Mouse (Mus musculus): Measurements from ENCODE around the gene Guk1. TPM values are rescaled to one million over a fixed set of nuclear protein-coding genes. Genes with fewer than 3 reads are reported as not detected.
"Not testable (repeated sequence)": the region's sequence is repeated elsewhere in the genome, so short reads cannot be mapped to it uniquely, and the experiment has no call there.

Guk1 gene
- polyA plus RNA-seq, 1 experiment from 2014 or later, result 54.2 TPM

DNA sequence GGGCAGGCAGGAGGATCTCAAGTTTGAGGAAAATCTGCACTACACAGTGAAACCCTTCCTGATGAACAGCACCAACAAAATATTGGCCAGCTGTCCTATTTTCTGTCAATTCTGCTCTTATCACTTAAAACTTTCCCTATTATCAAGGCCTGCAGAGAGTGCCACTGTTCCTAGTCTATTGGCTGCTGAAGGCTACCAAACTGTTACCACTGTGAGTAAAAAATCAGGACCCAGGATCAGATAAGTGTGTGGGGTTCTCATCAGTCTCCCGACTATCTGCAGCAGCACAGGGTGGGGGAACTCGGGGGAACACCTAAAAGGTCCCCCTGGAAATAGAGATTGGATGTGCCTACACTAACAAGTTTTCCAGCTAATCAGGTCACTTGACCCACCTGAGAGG is 33.2 kb upstream of the Guk1 start:
- Histone ChIP-seq H3K27ac (replicated peaks) (no peak overlapping the region), H3K27me3 (no peaks in the 10 kb centered on the region), H3K36me3 (replicated peaks) (peaks cover 31% of the 10 kb centered on the region), H3K4me3 (replicated peaks) (0 out of 2 replicates have a peak overlapping the region, but pooled peaks have one; percentile 7), H3K4me2 (peak overlapping the region; percentile 86), H3K9ac (0 out of 2 replicates have a peak overlapping the region, but pooled peaks have one; percentile 5), H3K4me1 (replicated peaks) (peaks cover 81% of the 10 kb centered on the region), H3K9me3 (replicated peaks) (no peaks in the 10 kb centered on the region)
- ATAC-seq (ENCODE audit: insufficient read depth), result no peak
- WGBS (ENCODE audit: insufficient replicate concordance), result 4% methylated on average over 2 of the region's 2 CpGs

DNA sequence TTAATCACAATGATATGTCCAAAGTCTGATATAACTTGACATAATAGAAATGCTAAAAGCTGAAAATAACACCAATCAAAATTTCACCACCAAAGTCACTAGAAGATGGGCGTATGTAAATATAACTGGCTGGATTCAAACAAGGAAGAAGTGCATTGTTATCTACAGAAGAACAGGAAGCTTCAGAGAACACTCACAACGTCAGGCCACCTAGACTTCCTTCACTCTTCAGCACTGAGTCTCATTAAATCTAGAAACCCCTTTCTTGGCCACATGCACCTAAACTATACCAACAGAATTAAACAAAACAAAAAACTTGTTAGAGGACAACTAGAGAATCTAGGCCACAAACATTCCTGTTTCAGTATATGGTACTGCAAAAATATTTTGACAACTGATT is 32.5 kb upstream of the Guk1 start:
- H3K4me2 ChIP-seq, result peak overlapping the region; percentile 86; the same call in 1 of the 2 replicates
- H3K9ac ChIP-seq, result no peak overlapping the region
- no peak overlapping the region for H3K4me3 ChIP-seq (replicated peaks)
- H3K27ac ChIP-seq (replicated peaks), result no peak overlapping the region
- H3K27me3 ChIP-seq, result no peaks in the 10 kb centered on the region
- WGBS (ENCODE audit: insufficient replicate concordance), result 14% methylated on average over 2 of the region's 2 CpGs
- no peaks in the 10 kb centered on the region for H3K9me3 ChIP-seq (replicated peaks)
- no peak for ATAC-seq (ENCODE audit: insufficient read depth)
- peaks cover 83% of the 10 kb centered on the region for H3K4me1 ChIP-seq (replicated peaks)
- peaks cover 38% of the 10 kb centered on the region for H3K36me3 ChIP-seq (replicated peaks)

DNA sequence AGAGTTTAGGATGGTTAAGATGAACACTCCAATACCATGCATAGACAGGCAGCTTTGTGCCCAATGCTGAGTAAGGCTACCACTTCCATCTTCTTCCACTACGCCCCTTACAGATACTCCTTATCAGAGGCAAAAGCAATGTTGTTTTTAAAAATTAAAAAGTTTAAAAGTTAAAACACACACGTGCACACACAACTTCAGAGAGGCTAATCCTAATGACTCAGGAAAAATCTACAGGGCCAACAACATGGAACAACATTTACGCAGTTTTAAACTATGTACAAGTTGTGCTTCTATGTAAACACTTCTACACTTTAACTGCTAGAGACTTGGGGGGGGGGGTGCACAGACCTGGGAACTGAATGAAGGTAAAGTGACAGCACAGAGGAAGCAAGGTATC is 32.0 kb upstream of the Guk1 start:
- no peak for ATAC-seq (ENCODE audit: insufficient read depth)
- WGBS (ENCODE audit: insufficient replicate concordance), result 68% methylated on average over 3 of the region's 3 CpGs
- no peaks in the 10 kb centered on the region for H3K27me3 ChIP-seq
- H3K4me2 ChIP-seq, result 0 out of 2 replicates have a peak overlapping the region, but pooled peaks have one; percentile 13
- H3K4me1 ChIP-seq (replicated peaks), result peaks cover 84% of the 10 kb centered on the region
- H3K4me3 ChIP-seq (replicated peaks), result no peak overlapping the region
- no peaks in the 10 kb centered on the region for H3K9me3 ChIP-seq (replicated peaks)
- no peak overlapping the region for H3K27ac ChIP-seq (replicated peaks)
- no peak overlapping the region for H3K9ac ChIP-seq
- H3K36me3 ChIP-seq (replicated peaks), result peaks cover 41% of the 10 kb centered on the region

DNA sequence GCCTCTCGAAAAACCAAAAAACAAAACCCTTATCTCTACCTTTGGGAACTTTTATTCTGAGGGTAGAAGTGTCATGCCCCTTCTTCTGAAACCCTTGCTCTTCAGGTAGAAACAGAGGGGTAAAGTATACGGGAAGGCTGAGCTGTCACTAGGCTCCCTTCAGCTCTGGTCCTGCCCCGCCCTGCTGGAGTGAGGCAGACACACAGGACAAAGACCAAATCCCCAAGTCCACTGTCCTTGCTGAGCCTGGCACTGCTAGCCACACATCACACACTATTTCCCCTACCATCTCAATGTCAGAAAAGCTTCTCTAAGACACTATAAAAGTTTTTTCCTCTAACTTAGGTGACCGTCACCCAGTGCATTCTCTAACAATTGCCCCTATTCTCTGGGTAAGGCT is 30.3 kb upstream of the Guk1 start:
- no peak for ATAC-seq (ENCODE audit: insufficient read depth)
- Histone ChIP-seq H3K9ac (no peak overlapping the region), H3K4me3 (replicated peaks) (no peak overlapping the region), H3K4me2 (no peak overlapping the region), H3K27ac (replicated peaks) (0 out of 2 replicates have a peak overlapping the region, but pooled peaks have one; percentile 1), H3K27me3 (no peaks in the 10 kb centered on the region), H3K4me1 (replicated peaks) (peaks cover 93% of the 10 kb centered on the region), H3K36me3 (replicated peaks) (peaks cover 57% of the 10 kb centered on the region), H3K9me3 (replicated peaks) (no peaks in the 10 kb centered on the region)
- WGBS (ENCODE audit: insufficient replicate concordance), result 57% methylated on average over 4 of the region's 4 CpGs

DNA sequence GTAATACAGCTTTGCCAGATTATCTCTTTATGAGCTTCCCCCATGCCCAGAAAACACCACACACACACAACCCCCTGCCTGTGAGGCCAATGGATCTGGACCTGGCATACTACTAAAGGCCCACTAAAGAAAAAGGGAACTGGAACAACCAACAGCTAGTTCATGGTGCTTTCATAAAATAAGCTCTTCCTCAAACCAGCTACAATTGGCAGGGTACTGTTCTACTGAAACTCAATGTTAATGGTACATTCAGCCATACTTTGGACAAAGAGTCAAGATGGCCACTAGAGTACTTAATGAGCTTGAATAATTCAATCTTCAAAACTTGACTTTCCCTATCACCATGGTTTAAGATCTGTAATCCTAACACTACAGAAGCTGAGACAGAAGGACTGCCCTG is 29.6 kb upstream of the Guk1 start:
- no peaks in the 10 kb centered on the region for H3K27me3 ChIP-seq
- no peak overlapping the region for H3K4me2 ChIP-seq
- H3K9ac ChIP-seq, result no peak overlapping the region
- H3K4me3 ChIP-seq (replicated peaks), result no peak overlapping the region
- peaks cover 63% of the 10 kb centered on the region for H3K36me3 ChIP-seq (replicated peaks)
- peaks cover 91% of the 10 kb centered on the region for H3K4me1 ChIP-seq (replicated peaks)
- no peak for ATAC-seq (ENCODE audit: insufficient read depth)
- no peaks in the 10 kb centered on the region for H3K9me3 ChIP-seq (replicated peaks)
- H3K27ac ChIP-seq (replicated peaks), result no peak overlapping the region; the same call in 1 of the 2 replicates

DNA sequence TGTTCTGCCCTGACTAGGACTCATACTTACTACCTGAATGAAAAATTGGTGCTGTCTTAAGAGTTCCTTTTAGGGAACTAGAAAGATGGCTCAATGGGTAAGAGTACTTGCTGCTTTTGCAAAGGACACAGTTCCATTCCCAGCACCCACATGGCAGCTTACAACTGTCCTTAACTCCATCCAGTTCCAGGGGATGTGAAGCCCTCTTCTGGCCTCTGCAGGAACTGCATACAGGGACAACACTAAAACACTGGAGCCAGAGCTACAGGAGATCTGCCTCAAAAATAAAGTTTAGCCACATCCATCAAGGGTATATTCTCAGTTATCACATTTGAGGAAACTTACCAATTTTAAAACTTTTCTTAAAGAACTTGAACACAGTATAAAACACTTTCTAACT is 27.1 kb upstream of the Guk1 start:
- ATAC-seq (ENCODE audit: insufficient read depth), result no peak
- peaks cover 74% of the 10 kb centered on the region for H3K4me1 ChIP-seq (replicated peaks)
- H3K4me3 ChIP-seq (replicated peaks), result no peak overlapping the region
- H3K4me2 ChIP-seq, result no peak overlapping the region
- peaks cover 85% of the 10 kb centered on the region for H3K36me3 ChIP-seq (replicated peaks)
- H3K9ac ChIP-seq, result no peak overlapping the region
- no peak overlapping the region for H3K27ac ChIP-seq (replicated peaks)
- no peaks in the 10 kb centered on the region for H3K27me3 ChIP-seq
- no peaks in the 10 kb centered on the region for H3K9me3 ChIP-seq (replicated peaks)

DNA sequence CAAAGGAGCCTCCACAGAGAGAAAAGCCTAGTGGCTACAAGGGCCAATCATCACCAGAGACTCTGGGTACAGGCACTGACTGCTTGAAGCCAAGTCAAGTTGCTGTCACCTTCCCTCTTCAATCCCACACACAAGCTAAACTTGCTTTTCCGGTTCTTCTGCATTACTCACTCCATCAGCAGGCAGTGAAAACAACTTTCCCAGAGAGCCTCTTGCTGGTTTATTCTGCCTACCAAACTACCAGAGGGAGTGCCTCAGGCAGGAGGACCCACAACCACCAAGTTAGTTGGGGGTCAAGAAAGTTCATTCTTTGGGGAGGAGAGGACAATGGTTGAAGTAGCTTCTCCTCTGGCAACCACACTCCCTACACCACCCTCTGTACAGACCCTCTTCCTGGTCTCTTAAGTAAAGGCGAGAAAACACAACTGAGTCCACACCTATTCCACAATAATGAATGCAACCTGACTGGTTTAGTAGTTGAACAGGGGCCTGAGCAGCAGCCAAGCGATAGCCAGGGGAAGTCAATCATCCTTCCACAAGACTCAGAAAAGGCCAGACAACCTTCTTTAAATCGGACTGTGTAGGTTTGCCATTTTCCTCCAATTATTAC is 26.5 kb upstream of the Guk1 start:
- Histone ChIP-seq H3K9ac (no peak overlapping the region), H3K9me3 (replicated peaks) (no peaks in the 10 kb centered on the region), H3K4me1 (replicated peaks) (peaks cover 71% of the 10 kb centered on the region), H3K27me3 (no peaks in the 10 kb centered on the region), H3K27ac (replicated peaks) (no peak overlapping the region), H3K4me3 (replicated peaks) (no peak overlapping the region), H3K4me2 (no peak overlapping the region), H3K36me3 (replicated peaks) (peaks cover 85% of the 10 kb centered on the region)
- ATAC-seq (ENCODE audit: insufficient read depth), result no peak
- 77% methylated on average over 4 of the region's 4 CpGs for WGBS (ENCODE audit: insufficient replicate concordance)

DNA sequence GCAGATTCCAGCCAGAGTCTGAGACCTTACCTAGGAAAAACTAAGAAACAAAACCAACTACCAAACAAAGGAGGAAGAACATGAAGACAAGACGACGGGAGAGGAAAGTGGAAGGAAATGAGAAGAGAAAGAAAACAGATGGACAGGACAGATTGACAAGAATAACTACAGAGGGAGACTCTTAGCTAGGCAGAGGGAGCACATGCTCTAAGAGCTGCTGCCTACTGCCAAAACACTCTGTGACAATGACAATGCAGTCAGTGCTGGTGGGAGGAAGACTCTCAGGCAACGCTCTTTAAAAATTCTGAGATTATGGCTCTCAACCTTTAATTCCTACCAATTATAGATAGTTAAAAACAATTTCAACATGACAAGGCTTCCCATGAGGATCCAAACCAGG is 24.9 kb upstream of the Guk1 start:
- Histone ChIP-seq H3K4me1 (replicated peaks) (peaks cover 68% of the 10 kb centered on the region), H3K27ac (replicated peaks) (no peak overlapping the region), H3K9me3 (replicated peaks) (no peaks in the 10 kb centered on the region), H3K36me3 (replicated peaks) (peaks cover 88% of the 10 kb centered on the region), H3K4me3 (replicated peaks) (no peak overlapping the region), H3K4me2 (no peak overlapping the region), H3K27me3 (no peaks in the 10 kb centered on the region), H3K9ac (no peak overlapping the region)
- WGBS (ENCODE audit: insufficient replicate concordance), result 40% methylated on average over 3 of the region's 3 CpGs
- no peak for ATAC-seq (ENCODE audit: insufficient read depth)

DNA sequence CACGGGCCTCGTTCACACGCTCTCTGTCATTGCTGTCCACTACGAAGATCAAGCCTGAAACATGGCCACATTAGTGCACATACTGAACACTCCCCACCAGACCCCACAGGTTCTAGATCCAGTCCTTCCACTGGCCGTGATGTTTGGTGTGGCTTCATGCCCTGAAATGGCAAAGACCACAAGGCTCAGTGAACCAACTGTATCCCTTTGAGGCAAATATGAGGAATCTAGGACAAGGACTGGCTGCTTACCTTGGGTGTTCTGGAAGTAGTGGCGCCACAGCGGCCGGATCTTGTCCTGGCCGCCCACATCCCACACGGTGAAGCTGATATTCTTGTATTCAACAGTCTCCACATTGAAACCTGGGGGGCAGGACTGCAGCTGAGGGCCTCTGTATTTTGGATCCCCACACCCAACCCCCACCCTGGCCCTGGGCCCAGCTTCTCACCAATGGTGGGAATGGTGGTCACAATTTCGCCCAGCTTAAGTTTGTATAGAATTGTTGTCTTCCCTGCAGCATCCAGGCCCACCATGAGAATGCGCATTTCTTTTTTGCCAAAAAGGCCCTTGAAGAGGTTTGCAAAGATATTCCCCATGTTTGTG is 21.0 kb upstream of the Guk1 start:
- H3K4me2 ChIP-seq, result no peak overlapping the region
- no peaks in the 10 kb centered on the region for H3K27me3 ChIP-seq
- no peak overlapping the region for H3K4me3 ChIP-seq (replicated peaks)
- WGBS (ENCODE audit: insufficient replicate concordance), result 87% methylated on average over 12 of the region's 12 CpGs
- H3K9me3 ChIP-seq (replicated peaks), result no peaks in the 10 kb centered on the region
- peaks cover 64% of the 10 kb centered on the region for H3K4me1 ChIP-seq (replicated peaks)
- H3K27ac ChIP-seq (replicated peaks), result no peak overlapping the region
- no peak for ATAC-seq (ENCODE audit: insufficient read depth)
- peaks cover 82% of the 10 kb centered on the region for H3K36me3 ChIP-seq (replicated peaks)
- H3K9ac ChIP-seq, result no peak overlapping the region

DNA sequence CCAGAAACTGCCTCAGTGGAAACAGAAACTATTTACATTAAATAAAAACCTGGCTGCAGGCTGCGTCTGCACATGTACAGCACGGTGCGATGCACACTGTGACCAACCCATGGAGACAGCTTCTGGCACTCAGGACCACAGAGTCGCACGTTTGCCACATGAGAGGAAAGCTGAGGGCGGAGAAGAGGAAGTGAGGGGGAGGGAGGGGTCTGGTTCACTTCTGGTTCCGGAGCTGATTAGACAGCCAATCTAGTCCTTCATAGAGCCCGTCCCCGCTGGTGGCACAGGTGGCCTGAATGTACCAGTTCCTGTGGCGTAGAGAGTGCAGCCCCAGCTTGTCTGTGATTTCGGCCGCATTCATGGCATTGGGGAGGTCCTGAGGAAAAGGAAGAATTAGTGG is 20.3 kb upstream of the Guk1 start:
- H3K4me3 ChIP-seq (replicated peaks); H3K9ac ChIP-seq; H3K9me3 ChIP-seq (replicated peaks); ATAC-seq (ENCODE audit: insufficient read depth); H3K27ac ChIP-seq (replicated peaks); H3K4me2 ChIP-seq; H3K27me3 ChIP-seq: not testable (repeated sequence)
- Histone ChIP-seq H3K4me1 (replicated peaks) (peaks cover 64% of the 10 kb centered on the region), H3K36me3 (replicated peaks) (peaks cover 76% of the 10 kb centered on the region)
- WGBS (ENCODE audit: insufficient replicate concordance), result 36% methylated on average over 12 of the region's 12 CpGs

DNA sequence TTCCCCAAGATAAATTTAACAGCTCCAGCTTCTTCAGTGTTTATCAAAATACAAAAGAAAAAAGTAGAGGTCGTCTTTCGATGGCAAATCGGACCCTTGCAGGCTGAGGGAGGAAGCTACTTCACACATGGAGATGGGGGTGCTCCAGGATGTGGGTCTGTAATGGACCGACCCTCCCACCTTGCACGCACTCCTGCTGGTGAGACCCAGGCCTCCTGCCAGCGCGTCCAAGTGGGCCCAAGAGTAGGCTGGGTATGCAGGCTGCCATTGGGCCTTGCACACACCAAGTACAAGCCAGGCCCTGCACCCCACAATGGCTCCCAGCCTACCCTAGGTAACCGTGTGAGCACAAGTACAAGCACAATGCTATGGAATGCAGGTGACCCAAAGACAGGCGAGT is 19.5 kb upstream of the Guk1 start:
- H3K27ac ChIP-seq (replicated peaks); H3K4me3 ChIP-seq (replicated peaks); H3K27me3 ChIP-seq; H3K9ac ChIP-seq; H3K4me2 ChIP-seq; ATAC-seq (ENCODE audit: insufficient read depth); H3K9me3 ChIP-seq (replicated peaks): not testable (repeated sequence)
- 87% methylated on average over 9 of the region's 9 CpGs for WGBS (ENCODE audit: insufficient replicate concordance)
- Histone ChIP-seq H3K36me3 (replicated peaks) (peaks cover 78% of the 10 kb centered on the region), H3K4me1 (replicated peaks) (peaks cover 59% of the 10 kb centered on the region)

DNA sequence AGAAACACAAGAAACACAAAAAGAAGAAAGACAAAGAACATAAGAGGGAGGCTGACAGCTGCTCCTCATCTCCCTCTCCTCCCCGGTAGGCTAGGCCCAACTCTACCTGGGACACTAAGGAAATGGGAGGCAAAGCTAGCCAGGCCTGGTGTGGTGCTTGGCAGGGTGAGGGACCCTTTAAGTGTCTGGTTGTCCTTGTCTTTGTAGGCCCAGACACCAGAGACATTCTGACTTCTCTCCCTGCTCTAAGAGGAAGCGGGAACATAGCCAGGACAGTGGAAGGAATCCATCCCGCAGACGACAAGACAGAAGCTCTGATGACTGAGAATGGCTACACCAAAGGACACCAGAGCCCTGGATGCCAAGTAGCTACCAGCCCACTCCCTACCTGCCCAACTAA is 18.0 kb upstream of the Guk1 start:
- H3K4me1 ChIP-seq (replicated peaks), result peaks cover 51% of the 10 kb centered on the region
- ATAC-seq (ENCODE audit: insufficient read depth), result no peak
- peaks cover 80% of the 10 kb centered on the region for H3K36me3 ChIP-seq (replicated peaks)
- H3K4me2 ChIP-seq, result no peak overlapping the region
- no peak overlapping the region for H3K4me3 ChIP-seq (replicated peaks)
- H3K9ac ChIP-seq, result no peak overlapping the region
- H3K27me3 ChIP-seq, result no peaks in the 10 kb centered on the region
- H3K9me3 ChIP-seq (replicated peaks), result no peaks in the 10 kb centered on the region
- H3K27ac ChIP-seq (replicated peaks), result 0 out of 2 replicates have a peak overlapping the region, but pooled peaks have one; percentile 19
- 88% methylated on average over 4 of the region's 4 CpGs for WGBS (ENCODE audit: insufficient replicate concordance)
